Mouse (Mus musculus) midbrain, embryonic 11.5 days (tissue): ENCODE results near the gene Mtg2. TPM values are rescaled to one million over a fixed set of nuclear protein-coding genes. Genes with fewer than 3 reads are reported as not detected.

Source experiments
- ATAC-seq: fragments of 200-750 bp; cut with Nextera tagmentation; 2 replicates; pipeline ENCODE4 v1.8.0; 2017; ENCODE audit warnings: moderate TSS enrichment, moderate library complexity; ENCODE audit not compliant: low FRiP score
- DNase-seq: peaks from one replicate; pipeline ENCODE4 v3.0.0; 2015; ENCODE audit warnings: low spot score; ENCODE audit errors: missing footprints
- H3K27ac ChIP-seq: fragments of 300-500 bp; sonication (generic); 2 replicates; pipeline ENCODE4 v1.5.1; 2014; ENCODE audit warnings: low read depth, low read length
- H3K27me3 ChIP-seq: fragments of 300-500 bp; sonication (generic); 2 replicates; pipeline ENCODE4 v1.6.1; 2014; ENCODE audit warnings: mild to moderate bottlenecking, low read length, moderate library complexity, mixed read lengths; ENCODE audit not compliant: control insufficient read depth, insufficient read depth
- H3K36me3 ChIP-seq: fragments of 300-500 bp; sonication (generic); 2 replicates; pipeline ENCODE4 v1.6.1; 2014; ENCODE audit warnings: mild to moderate bottlenecking, low read length, moderate library complexity, mixed read lengths; ENCODE audit not compliant: control insufficient read depth, insufficient read depth
- H3K4me1 ChIP-seq: fragments of 300-500 bp; sonication (generic); 2 replicates; pipeline ENCODE4 v1.6.1; 2014; ENCODE audit warnings: low read length; ENCODE audit not compliant: control insufficient read depth, insufficient read depth
- H3K4me2 ChIP-seq: fragments of 300-500 bp; sonication (generic); 2 replicates; pipeline ENCODE4 v1.6.1; 2014; ENCODE audit warnings: mild to moderate bottlenecking, moderate library complexity
- H3K4me3 ChIP-seq: fragments of 300-500 bp; sonication (generic); 2 replicates; pipeline ENCODE4 v1.5.1; 2014; ENCODE audit warnings: low read depth, low read length
- H3K9ac ChIP-seq: fragments of 300-500 bp; sonication (generic); 2 replicates; pipeline ENCODE4 v1.6.1; 2014; ENCODE audit warnings: low read length
- H3K9me3 ChIP-seq: fragments of 300-500 bp; sonication (generic); 2 replicates; pipeline ENCODE4 v1.6.1; 2016; ENCODE audit warnings: low read length; ENCODE audit not compliant: control insufficient read depth
- WGBS: fragments of 180-500 bp; shearing (Covaris S2); extraction: QIAGEN DNeasy Blood & Tissue Kit; methylation state at CpG from one replicate; pipeline ENCODE4 v1.1.7; 2014; 5-methylcytosine and 5-hydroxymethylcytosine counted together
- polyA plus RNA-seq: library from polyadenylated mRNA; unstranded; fragments of >200 nt; fragmentation: Nextera tagmentation; extraction: Ambion mirVana; gene quantifications from 2 replicates; pipeline ENCODE4 v1.2.1, GENCODE M21; 2014

The Mtg2 gene
- polyA plus RNA-seq, 1 experiment from 2014 or later = 30.3 TPM

DNA sequence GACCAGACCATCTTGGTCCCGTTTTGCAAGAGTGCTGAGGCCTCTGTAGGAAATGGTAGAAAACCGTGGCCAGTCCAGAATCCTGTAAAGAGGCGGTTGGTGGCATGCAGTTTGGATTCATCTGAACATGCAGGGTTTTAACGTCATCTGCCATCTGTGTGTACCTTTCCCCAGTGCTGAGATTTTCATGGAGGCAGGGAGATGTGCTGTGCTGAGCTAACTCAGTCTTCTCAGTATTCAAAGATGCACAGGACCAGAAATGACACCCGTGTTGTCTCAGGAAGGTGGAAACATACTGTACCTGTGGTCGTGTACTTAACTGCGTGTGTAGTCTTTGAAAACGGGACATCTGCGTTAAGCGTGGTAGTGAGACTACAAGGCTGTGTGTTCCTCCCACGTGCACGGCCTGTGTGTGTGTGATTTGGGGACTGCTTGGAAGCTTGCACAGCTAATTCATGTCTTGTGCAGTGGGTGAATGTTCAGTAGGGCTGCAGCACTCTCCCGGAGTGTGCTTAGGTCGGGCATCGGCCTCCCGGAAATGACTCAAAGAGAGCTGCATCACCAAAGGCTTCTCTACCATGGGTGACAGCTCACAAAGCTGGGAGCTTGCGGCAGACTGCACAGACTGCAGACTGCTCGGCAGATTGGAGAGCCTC lies 22.3 kb upstream of the Mtg2 start:
- no peaks in the 10 kb centered on the region for H3K27me3 ChIP-seq
- DNase-seq = no peak
- H3K9ac ChIP-seq = no peak overlapping the region
- ATAC-seq = no peak
- H3K4me3 ChIP-seq = no peak overlapping the region
- no peak overlapping the region for H3K27ac ChIP-seq
- 95% methylated on average over 18 of the region's 18 CpGs for WGBS
- no peak overlapping the region for H3K4me2 ChIP-seq
- H3K9me3 ChIP-seq = no peaks in the 10 kb centered on the region
- peaks cover 8% of the 10 kb centered on the region for H3K4me1 ChIP-seq
- no peaks in the 10 kb centered on the region for H3K36me3 ChIP-seq

- DNase-seq = peak; percentile 96
- no peak overlapping the region for H3K4me2 ChIP-seq
- H3K27me3 ChIP-seq = no peaks in the 10 kb centered on the region
- H3K36me3 ChIP-seq = peaks cover 10% of the 10 kb centered on the region
- H3K9me3 ChIP-seq = no peaks in the 10 kb centered on the region
- H3K27ac ChIP-seq = no peak overlapping the region
- H3K9ac ChIP-seq = no peak overlapping the region
- ATAC-seq = peak; percentile 48; the same call in 1 of the 2 replicates
- H3K4me3 ChIP-seq = no peak overlapping the region
- WGBS = 25% methylated on average over 5 of the region's 5 CpGs
- no peaks in the 10 kb centered on the region for H3K4me1 ChIP-seq
Measured at GRCm38 (mm10) chr2:180050986-180051385, 19.4 kb upstream of the Mtg2 start.

GRCm38 (mm10) chr2:180051986-180052733 lies 18.2 kb upstream of the Mtg2 start:
- no peak for DNase-seq
- H3K4me2 ChIP-seq = no peak overlapping the region
- H3K9ac ChIP-seq = no peak overlapping the region
- 91% methylated on average over 14 of the region's 14 CpGs for WGBS
- no peaks in the 10 kb centered on the region for H3K27me3 ChIP-seq
- ATAC-seq = 0 out of 2 replicates have a peak, but pooled peaks have one; percentile 30
- no peak overlapping the region for H3K27ac ChIP-seq
- no peaks in the 10 kb centered on the region for H3K9me3 ChIP-seq
- H3K36me3 ChIP-seq = peaks cover 10% of the 10 kb centered on the region
- H3K4me1 ChIP-seq = no peaks in the 10 kb centered on the region
- no peak overlapping the region for H3K4me3 ChIP-seq

- peaks cover 16% of the 10 kb centered on the region for H3K36me3 ChIP-seq
- no peak overlapping the region for H3K4me2 ChIP-seq
- no peak overlapping the region for H3K27ac ChIP-seq
- ATAC-seq = no peak
- no peaks in the 10 kb centered on the region for H3K9me3 ChIP-seq
- WGBS = 95% methylated on average over 9 of the region's 9 CpGs
- no peak for DNase-seq
- no peak overlapping the region for H3K9ac ChIP-seq
- no peaks in the 10 kb centered on the region for H3K27me3 ChIP-seq
- no peaks in the 10 kb centered on the region for H3K4me1 ChIP-seq
- H3K4me3 ChIP-seq = no peak overlapping the region
Measured at GRCm38 (mm10) chr2:180053001-180053400, 17.4 kb upstream of the Mtg2 start.

- Histone ChIP-seq H3K4me1 (no peaks in the 10 kb centered on the region), H3K4me3 (no peak overlapping the region), H3K9ac (no peak overlapping the region), H3K36me3 (peaks cover 30% of the 10 kb centered on the region), H3K9me3 (no peaks in the 10 kb centered on the region), H3K27me3 (no peaks in the 10 kb centered on the region), H3K4me2 (no peak overlapping the region), H3K27ac (no peak overlapping the region)
- peak; percentile 69 for DNase-seq
- 95% methylated on average over 11 of the region's 11 CpGs for WGBS
- ATAC-seq = no peak
Measured at GRCm38 (mm10) chr2:180063338-180064131, 6.9 kb upstream of the Mtg2 start.

DNA sequence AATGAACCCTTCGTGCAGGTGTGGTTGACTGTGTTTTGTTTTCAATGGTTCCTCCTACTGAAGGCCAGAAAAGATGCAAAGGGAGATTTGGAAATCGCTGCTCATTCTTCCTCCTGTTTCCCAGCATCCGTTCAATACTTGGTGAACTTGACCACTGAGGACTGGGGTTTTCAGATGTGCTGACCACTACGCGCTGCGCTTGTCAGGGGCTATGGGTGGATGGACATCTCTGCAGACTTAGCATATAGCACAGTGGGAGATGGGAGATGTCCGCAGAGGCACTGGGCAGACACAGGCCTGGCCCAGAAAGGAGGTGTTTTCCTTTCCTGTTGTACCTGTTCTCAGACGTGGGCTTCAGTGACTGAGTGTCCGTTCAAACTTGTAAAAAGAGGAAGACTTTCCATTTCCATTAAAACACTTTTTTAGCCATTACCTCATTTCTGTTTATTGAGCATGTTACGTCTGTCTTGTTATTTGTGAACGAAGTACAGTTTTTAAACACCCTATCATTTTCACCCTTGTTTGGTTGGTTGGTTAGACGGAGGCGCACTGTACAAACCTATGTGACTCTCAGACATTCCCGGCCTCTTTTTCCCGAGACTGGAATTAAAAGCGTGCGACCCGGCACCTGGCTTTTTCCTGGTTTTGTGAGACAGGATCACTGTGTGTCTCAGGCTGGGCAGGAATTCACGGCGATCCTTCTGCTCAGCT lies 463 bp upstream of the Mtg2 start:
- H3K36me3 ChIP-seq = peaks cover 4% of the 10 kb centered on the region; the same call in 1 of the 2 replicates
- no peaks in the 10 kb centered on the region for H3K9me3 ChIP-seq
- no peak overlapping the region for H3K27ac ChIP-seq
- peak; percentile 25; the same call in 1 of the 2 replicates for ATAC-seq
- peak overlapping the region; percentile 95 for H3K4me2 ChIP-seq
- H3K4me1 ChIP-seq = peaks cover 8% of the 10 kb centered on the region
- no peak for DNase-seq
- WGBS = 38% methylated on average over 20 of the region's 20 CpGs
- H3K9ac ChIP-seq = peak overlapping the region; percentile 87
- H3K4me3 ChIP-seq = peak overlapping the region; percentile 75
- H3K27me3 ChIP-seq = no peaks in the 10 kb centered on the region

DNA sequence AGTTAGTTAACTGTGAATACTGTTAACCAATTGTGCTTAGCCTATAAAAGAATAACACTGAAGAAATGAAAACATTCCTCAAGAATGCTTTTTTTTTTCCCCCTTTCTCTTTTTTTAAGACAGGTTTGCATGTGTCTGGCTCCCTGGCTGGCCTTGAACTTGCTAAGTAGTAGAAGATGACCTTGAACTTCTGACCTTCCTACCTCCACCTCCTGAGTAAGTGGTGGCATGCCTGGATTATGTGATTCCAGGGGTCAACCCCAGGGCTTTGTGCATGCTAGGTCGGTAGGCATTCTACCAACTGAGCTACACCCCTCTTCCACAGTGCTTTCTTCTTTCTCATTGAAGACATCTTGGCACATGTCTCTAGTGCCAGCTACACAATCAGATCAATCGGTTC lies 1.3 kb downstream of the Mtg2 start:
- Histone ChIP-seq H3K4me3 (no peak overlapping the region), H3K4me2 (no peak overlapping the region), H3K9me3 (no peaks in the 10 kb centered on the region), H3K36me3 (peaks cover 4% of the 10 kb centered on the region; the same call in 1 of the 2 replicates), H3K4me1 (peaks cover 8% of the 10 kb centered on the region), H3K27ac (no peak overlapping the region), H3K9ac (no peak overlapping the region), H3K27me3 (no peaks in the 10 kb centered on the region)
- WGBS = 90% methylated on average over 2 of the region's 2 CpGs
- ATAC-seq = no peak
- DNase-seq = peak; percentile 67

DNA sequence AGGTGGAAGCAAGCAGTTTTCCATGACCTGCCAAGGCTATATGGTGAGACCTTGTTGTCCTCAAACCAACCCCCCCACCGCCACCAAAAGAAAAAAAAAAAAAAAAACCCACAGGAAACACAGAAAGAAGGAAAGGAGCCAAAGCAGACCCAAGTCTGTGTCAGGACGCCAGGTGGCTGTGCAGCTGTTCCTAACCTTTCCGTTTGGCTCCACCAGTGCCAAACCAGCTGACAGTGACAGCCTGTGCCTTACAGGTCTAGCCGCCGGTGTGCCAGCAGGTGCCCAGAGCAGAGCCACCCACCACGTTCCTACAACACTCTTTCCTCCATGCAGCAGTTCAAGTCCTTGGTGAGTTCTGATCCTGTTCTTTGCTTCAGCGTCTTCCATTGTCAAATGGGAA lies 2.5 kb downstream of the Mtg2 start:
- Histone ChIP-seq H3K4me1 (peaks cover 8% of the 10 kb centered on the region), H3K4me3 (no peak overlapping the region), H3K9ac (no peak overlapping the region), H3K9me3 (no peaks in the 10 kb centered on the region), H3K4me2 (no peak overlapping the region), H3K36me3 (no peaks in the 10 kb centered on the region), H3K27ac (no peak overlapping the region), H3K27me3 (no peaks in the 10 kb centered on the region)
- 92% methylated on average over 7 of the region's 7 CpGs for WGBS
- no peak for ATAC-seq
- DNase-seq = peak; percentile 2
